Mouse (Mus musculus): Measurements from ENCODE around the gene Cfap69. TPM values are rescaled to one million over a fixed set of nuclear protein-coding genes. Genes with fewer than 3 reads are reported as not detected.

Cfap69 gene
- total and polyA plus RNA-seq, 3 experiments = 0.37 to 0.89 (median 0.49) TPM

DNA sequence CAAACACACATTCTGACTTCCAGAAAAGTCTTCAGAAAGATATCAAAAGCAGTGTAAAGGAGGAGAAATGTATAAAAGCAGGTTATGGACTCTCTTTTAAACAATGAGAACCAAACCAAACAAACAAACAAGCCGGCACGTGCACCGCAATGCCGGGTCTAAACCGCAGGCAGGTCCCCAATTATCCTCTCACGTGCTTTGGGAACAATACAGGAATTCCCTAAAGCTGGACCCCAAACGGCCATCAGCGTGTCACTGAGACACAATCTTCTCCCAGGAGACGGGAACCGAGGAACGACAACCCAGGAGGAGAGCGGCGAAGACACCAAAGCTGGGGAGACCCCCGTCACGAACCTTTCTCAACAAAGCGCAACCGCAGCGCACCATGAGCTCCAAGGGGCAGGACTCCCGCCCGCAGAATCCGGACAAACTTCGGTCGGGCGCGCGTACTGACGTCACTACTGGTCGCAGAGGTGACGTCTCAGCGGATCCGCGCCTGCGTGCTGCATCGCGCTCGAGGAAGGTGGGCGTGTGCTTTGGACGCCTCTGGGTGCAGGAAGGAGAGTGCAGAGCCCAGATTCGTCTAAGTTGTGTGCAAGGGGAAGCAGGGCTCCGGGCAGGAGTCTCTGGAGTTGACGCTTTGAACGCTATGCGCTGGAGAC is 104.8 kb downstream of the Cfap69 start, which contains the start of gene Gtpbp10:
TSS of gene Gtpbp10 (minus strand) at position 460 of the 662 bp plus-strand sequence.
- H3K27me3 ChIP-seq (ENCODE audit: control insufficient read depth, insufficient read depth, low read length) = 0 out of 2 replicates have a peak, but pooled peaks cover 1% of the 10 kb centered on the region
- peak within 1 kb of the TSS; percentile 57 for H3K4me3 ChIP-seq
- no peaks in the 10 kb centered on the region for H3K36me3 ChIP-seq (ENCODE audit: control insufficient read depth, insufficient read depth, low read length)
- WGBS = under 1% methylated on average over 43 of the region's 43 CpGs
- H3K4me1 ChIP-seq (ENCODE audit: control insufficient read depth, insufficient read depth, low read length) = no peaks in the 10 kb centered on the region
- peak within 1 kb of the TSS; percentile 61 for H3K9ac ChIP-seq (ENCODE audit: low read depth, low read length)
- intact Hi-C loops (cut with DNase I) = loop anchor here (1.0 kb wide), 1 partner anchor 44 kb away; no protein-coding TSS in a partner anchor
- TF ChIP-seq POLR2A (IDR thresholded peaks at IDR 0.05; ENCODE audit: insufficient read depth, low read depth, low read length) (peak; percentile 79), EP300 (IDR thresholded peaks at IDR 0.05; ENCODE audit: insufficient read depth, low read depth, low read length) (0 out of 2 replicates have a peak, but pooled peaks have one; percentile 50), CTCF (IDR thresholded peaks at IDR 0.05) (no peak)
- peak within 1 kb of the TSS; percentile 70 for H3K27ac ChIP-seq
- peak; percentile 92 to 96 for DNase-seq
- no peaks in the 10 kb centered on the region for H3K79me2 ChIP-seq (replicated peaks; ENCODE audit: control insufficient read depth, insufficient read depth, low read length)

DNA sequence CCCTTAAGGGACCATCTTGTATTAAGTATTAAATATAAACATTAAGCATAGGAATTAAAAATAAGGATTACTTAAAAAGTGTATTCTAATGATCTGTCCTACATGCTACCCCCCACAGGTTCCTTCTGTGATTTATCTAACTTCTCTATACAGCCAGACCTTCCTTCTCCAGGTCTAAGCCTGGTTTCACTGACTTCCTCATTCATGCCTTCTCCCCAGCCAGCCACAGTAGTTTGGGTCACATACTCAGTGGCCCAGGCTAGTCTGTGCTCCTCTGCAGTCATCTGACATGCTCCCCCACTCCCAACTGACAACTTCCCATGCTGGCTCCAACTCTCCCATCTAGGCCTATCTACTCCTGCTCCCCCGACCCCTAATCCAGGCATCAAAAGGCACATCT is 112.9 kb downstream of the Cfap69 start:
- DNase-seq = no peak
- TF ChIP-seq CTCF (IDR thresholded peaks at IDR 0.05) = no peak
- H3K4me3 ChIP-seq = no peak overlapping the region
- 89% methylated on average over 1 of the region's 1 CpGs for WGBS
- intact Hi-C loops (cut with DNase I) = no loop called here
- H3K4me1 ChIP-seq (ENCODE audit: control insufficient read depth, insufficient read depth, low read length) = no peaks in the 10 kb centered on the region
- no peak overlapping the region for H3K27ac ChIP-seq
- H3K9ac ChIP-seq (ENCODE audit: low read depth, low read length) = no peak overlapping the region
- no peaks in the 10 kb centered on the region for H3K36me3 ChIP-seq (ENCODE audit: control insufficient read depth, insufficient read depth, low read length)
- H3K79me2 ChIP-seq (replicated peaks; ENCODE audit: control insufficient read depth, insufficient read depth, low read length) = no peaks in the 10 kb centered on the region
- H3K27me3 ChIP-seq (ENCODE audit: control insufficient read depth, insufficient read depth, low read length) = no peaks in the 10 kb centered on the region

DNA sequence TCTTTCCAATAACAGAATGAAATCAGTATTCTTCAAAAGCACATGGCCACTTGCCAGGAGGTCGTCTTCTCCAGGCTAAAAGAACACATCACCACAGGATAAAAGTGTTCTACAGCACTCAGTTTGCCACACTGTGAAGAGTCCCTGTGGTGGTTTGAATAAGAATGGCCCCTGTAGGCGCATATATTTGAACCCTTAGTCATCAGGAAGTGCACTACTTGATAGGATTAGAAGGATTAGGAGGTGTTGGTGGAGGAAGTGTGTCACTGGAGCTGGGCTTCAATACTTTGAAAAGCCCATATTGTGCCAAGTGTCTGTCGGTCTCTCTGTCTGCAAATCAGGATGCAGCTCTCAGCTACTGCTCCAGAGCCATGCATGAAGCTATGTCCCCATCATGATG is 123.7 kb downstream of the Cfap69 start:
- no peak for TF ChIP-seq CTCF (IDR thresholded peaks at IDR 0.05)
- TF ChIP-seq POLR2A (IDR thresholded peaks at IDR 0.05; ENCODE audit: insufficient read depth, low read depth, low read length) = no peak
- TF ChIP-seq EP300 (IDR thresholded peaks at IDR 0.05; ENCODE audit: insufficient read depth, low read depth, low read length) = no peak
- Histone ChIP-seq H3K27ac (no peak overlapping the region), H3K36me3 (ENCODE audit: control insufficient read depth, insufficient read depth, low read length) (no peaks in the 10 kb centered on the region), H3K79me2 (replicated peaks; ENCODE audit: control insufficient read depth, insufficient read depth, low read length) (no peaks in the 10 kb centered on the region), H3K9ac (ENCODE audit: low read depth, low read length) (no peak overlapping the region), H3K27me3 (ENCODE audit: control insufficient read depth, insufficient read depth, low read length) (no peaks in the 10 kb centered on the region), H3K4me3 (no peak overlapping the region), H3K4me1 (ENCODE audit: control insufficient read depth, insufficient read depth, low read length) (no peaks in the 10 kb centered on the region)
- intact Hi-C loops (cut with DNase I) = no loop called here
- no peak for DNase-seq
- WGBS = 41% methylated on average over 3 of the region's 3 CpGs

GRCm38 (mm10) chr5:5539771-5540170 is 124.3 kb downstream of the Cfap69 start:
- Histone ChIP-seq H3K36me3 (ENCODE audit: control insufficient read depth, insufficient read depth, low read length) (no peaks in the 10 kb centered on the region), H3K27ac (no peak overlapping the region), H3K27me3 (ENCODE audit: control insufficient read depth, insufficient read depth, low read length) (no peaks in the 10 kb centered on the region), H3K9ac (ENCODE audit: low read depth, low read length) (no peak overlapping the region), H3K79me2 (replicated peaks; ENCODE audit: control insufficient read depth, insufficient read depth, low read length) (no peaks in the 10 kb centered on the region), H3K4me1 (ENCODE audit: control insufficient read depth, insufficient read depth, low read length) (no peaks in the 10 kb centered on the region), H3K4me3 (no peak overlapping the region)
- intact Hi-C loops (cut with DNase I) = no loop called here
- DNase-seq = no peak
- TF ChIP-seq CTCF (IDR thresholded peaks at IDR 0.05) = no peak
- TF ChIP-seq EP300 (IDR thresholded peaks at IDR 0.05; ENCODE audit: insufficient read depth, low read depth, low read length) = no peak
- TF ChIP-seq POLR2A (IDR thresholded peaks at IDR 0.05; ENCODE audit: insufficient read depth, low read depth, low read length) = no peak
- WGBS = 53% methylated on average over 3 of the region's 3 CpGs

GRCm38 (mm10) chr5:5536131-5536530 is 127.9 kb downstream of the Cfap69 start:
- no peak for TF ChIP-seq EP300 (IDR thresholded peaks at IDR 0.05; ENCODE audit: insufficient read depth, low read depth, low read length)
- TF ChIP-seq POLR2A (IDR thresholded peaks at IDR 0.05; ENCODE audit: insufficient read depth, low read depth, low read length) = no peak
- TF ChIP-seq CTCF (IDR thresholded peaks at IDR 0.05) = no peak
- no peak for DNase-seq
- Histone ChIP-seq H3K27ac (no peak overlapping the region), H3K27me3 (ENCODE audit: control insufficient read depth, insufficient read depth, low read length) (no peaks in the 10 kb centered on the region), H3K4me3 (no peak overlapping the region), H3K36me3 (ENCODE audit: control insufficient read depth, insufficient read depth, low read length) (no peaks in the 10 kb centered on the region), H3K79me2 (replicated peaks; ENCODE audit: control insufficient read depth, insufficient read depth, low read length) (no peaks in the 10 kb centered on the region), H3K4me1 (ENCODE audit: control insufficient read depth, insufficient read depth, low read length) (no peaks in the 10 kb centered on the region), H3K9ac (ENCODE audit: low read depth, low read length) (no peak overlapping the region)
- intact Hi-C loops (cut with DNase I) = no loop called here
- 100% methylated on average over 1 of the region's 1 CpGs for WGBS

GRCm38 (mm10) chr5:5533656-5534420 is 130.2 kb downstream of the Cfap69 start:
- Histone ChIP-seq H3K9ac (ENCODE audit: low read depth, low read length) (no peak overlapping the region), H3K27me3 (ENCODE audit: control insufficient read depth, insufficient read depth, low read length) (no peaks in the 10 kb centered on the region), H3K79me2 (replicated peaks; ENCODE audit: control insufficient read depth, insufficient read depth, low read length) (no peaks in the 10 kb centered on the region), H3K36me3 (ENCODE audit: control insufficient read depth, insufficient read depth, low read length) (no peaks in the 10 kb centered on the region), H3K4me3 (no peak overlapping the region), H3K4me1 (ENCODE audit: control insufficient read depth, insufficient read depth, low read length) (no peaks in the 10 kb centered on the region), H3K27ac (no peak overlapping the region)
- 94% methylated on average over 3 of the region's 3 CpGs for WGBS
- TF ChIP-seq POLR2A (IDR thresholded peaks at IDR 0.05; ENCODE audit: insufficient read depth, low read depth, low read length) = no peak
- no peak for DNase-seq
- intact Hi-C loops (cut with DNase I) = no loop called here

Other genes starting within 250 kb of the Cfap69 start
- 1 to 10 TPM; 7.6 to 8.1 TPM for gene Cdk14, start 243.9 kb downstream of the Cfap69 start, total RNA-seq (2021)
- gene Cdk14, start 243.9 kb downstream of the Cfap69 start, polyA plus RNA-seq (2012; rRNA removed) = 2.7 and 3.6 TPM in 2 replicates
- gene 1700015F17Rik, start 185.1 kb downstream of the Cfap69 start, total RNA-seq (2021) = not detected
- not detected in 2 replicates for gene 1700015F17Rik, start 185.1 kb downstream of the Cfap69 start, polyA plus RNA-seq (2012; rRNA removed)
- 10 to 100 TPM; 15.6 to 23.4 TPM for gene Cldn12, start 149.3 kb downstream of the Cfap69 start, total RNA-seq (2021)
- gene Cldn12, start 149.3 kb downstream of the Cfap69 start, polyA plus RNA-seq (2012; rRNA removed) = 14.6 and 29.8 TPM in 2 replicates
- gene Gtpbp10, start 104.7 kb downstream of the Cfap69 start, total RNA-seq (2021) = 10 to 100 TPM in 1 of 2 experiments, 1 to 10 TPM in 1; 9.6 to 11.4 TPM
- gene Gtpbp10, start 104.7 kb downstream of the Cfap69 start, polyA plus RNA-seq (2012; rRNA removed) = 4.3 and 9.8 TPM in 2 replicates
- not detected for gene Gm8773, start 90.4 kb downstream of the Cfap69 start, total RNA-seq (2021)
- 0.08 TPM in 1 of 2 replicates, not detected in the other for gene Gm8773, start 90.4 kb downstream of the Cfap69 start, polyA plus RNA-seq (2012; rRNA removed)
- under 1 TPM; 0.44 to 0.52 TPM for gene Steap2, start 30.3 kb upstream of the Cfap69 start, total RNA-seq (2021)
- gene Steap2, start 30.3 kb upstream of the Cfap69 start, polyA plus RNA-seq (2012; rRNA removed) = 1.00 and 1.2 TPM in 2 replicates
- not detected for gene Steap1, start 85.1 kb upstream of the Cfap69 start, total RNA-seq (2021)
- 0.33 TPM in 1 of 2 replicates, not detected in the other for gene Steap1, start 85.1 kb upstream of the Cfap69 start, polyA plus RNA-seq (2012; rRNA removed)

Data from heart, adult 2 months (tissue).